Mouse (Mus musculus) neutrophil, adult 5-6 weeks (primary cell): ENCODE data around the gene 4930402H24Rik. TPM values are rescaled to one million over a fixed set of nuclear protein-coding genes. Genes with fewer than 3 reads are reported as not detected.

Source experiments
- ATAC-seq: fragments of 151-379, 151-347 bp; 2 replicates; pipeline ENCODE4 v1.8.0; 2017; ENCODE audit warnings: mild to moderate bottlenecking, moderate TSS enrichment; ENCODE audit not compliant: insufficient number of reproducible peaks, poor library complexity, low FRiP score, severe bottlenecking; ENCODE audit errors: extremely low read depth
- total RNA-seq: library from RNA; stranded (forward); fragments of 200-1000 nt; gene quantifications from 2 replicates; pipeline ENCODE4 v1.2.3, GENCODE M21; 2017

4930402H24Rik gene
- total RNA-seq, 1 experiment from 2014 or later = 15.7 TPM

- no peak for ATAC-seq
These were observed 78.8 kb downstream of the 4930402H24Rik start for GRCm38 (mm10) chr2:130827410-130827809.

- ATAC-seq = no peak
These were observed 87.2 kb downstream of the 4930402H24Rik start for GRCm38 (mm10) chr2:130818838-130819647.

GRCm38 (mm10) chr2:130817865-130818264 lies 88.3 kb downstream of the 4930402H24Rik start:
- ATAC-seq = no peak

GRCm38 (mm10) chr2:130816205-130816604 lies 90.0 kb downstream of the 4930402H24Rik start:
- ATAC-seq = no peak

GRCm38 (mm10) chr2:130814492-130814891 lies 91.7 kb downstream of the 4930402H24Rik start:
- no peak for ATAC-seq

- ATAC-seq = no peak
These were observed 92.5 kb downstream of the 4930402H24Rik start for GRCm38 (mm10) chr2:130813729-130814128.

- no peak for ATAC-seq
These were observed 93.7 kb downstream of the 4930402H24Rik start for GRCm38 (mm10) chr2:130812487-130812886.

GRCm38 (mm10) chr2:130805146-130805545 lies 101.1 kb downstream of the 4930402H24Rik start:
- ATAC-seq = no peak

GRCm38 (mm10) chr2:130803706-130804105 lies 102.5 kb downstream of the 4930402H24Rik start:
- no peak for ATAC-seq

GRCm38 (mm10) chr2:130795731-130796130 lies 110.5 kb downstream of the 4930402H24Rik start:
- no peak for ATAC-seq

- ATAC-seq = no peak
These were observed 114.5 kb downstream of the 4930402H24Rik start for GRCm38 (mm10) chr2:130791722-130792121.

GRCm38 (mm10) chr2:130789642-130790041 lies 116.6 kb downstream of the 4930402H24Rik start:
- ATAC-seq = no peak

- no peak for ATAC-seq
These were observed 117.2 kb downstream of the 4930402H24Rik start for GRCm38 (mm10) chr2:130789039-130789438.

- ATAC-seq = no peak
These were observed 121.3 kb downstream of the 4930402H24Rik start for GRCm38 (mm10) chr2:130784939-130785338.

- ATAC-seq = no peak
These were observed 125.4 kb downstream of the 4930402H24Rik start for GRCm38 (mm10) chr2:130780615-130781303.

- no peak for ATAC-seq
These were observed 126.3 kb downstream of the 4930402H24Rik start for GRCm38 (mm10) chr2:130779935-130780334.

GRCm38 (mm10) chr2:130776610-130777009 lies 129.6 kb downstream of the 4930402H24Rik start:
- ATAC-seq = no peak

- no peak for ATAC-seq
These were observed 138.7 kb downstream of the 4930402H24Rik start for GRCm38 (mm10) chr2:130767483-130767882.

- no peak for ATAC-seq
These were observed 140.8 kb downstream of the 4930402H24Rik start for GRCm38 (mm10) chr2:130765396-130765795.

GRCm38 (mm10) chr2:130760876-130761275 lies 145.3 kb downstream of the 4930402H24Rik start:
- no peak for ATAC-seq
